28 mouse cellular contexts compared by ENCODE assay signal in the genomic region with DNA sequence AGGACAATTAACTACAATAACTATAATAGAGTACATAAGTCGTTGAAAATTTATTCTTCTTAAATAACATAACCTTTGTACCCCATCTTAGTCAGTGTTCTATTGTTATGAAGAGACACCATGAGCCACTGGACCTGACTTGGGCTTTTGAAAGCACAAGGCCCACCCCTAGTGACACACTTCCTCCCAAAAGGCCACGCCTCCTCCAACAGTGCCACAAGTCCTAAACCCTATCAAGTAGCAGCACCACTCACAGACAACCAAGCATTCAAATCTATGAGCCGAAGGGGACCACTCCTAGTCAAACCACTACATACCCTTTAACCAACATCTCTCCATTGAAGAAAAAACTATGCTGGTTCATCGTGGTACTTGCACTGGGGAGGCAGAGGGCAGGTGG. TPM values are rescaled to one million over a fixed set of nuclear protein-coding genes. Genes with fewer than 3 reads are reported as not detected.
DNase-seq lines count a peak whose midpoint lies in the region; ATAC-seq and TF ChIP-seq lines count a peak whose summit lies in the region.
"Had no signal": no experiment of that assay in that cellular context is flagged by ENCODE, and none has a peak within 500 bp of the region (broad histone marks: within the 10 kb centered on the region; RNA-seq: fewer than 3 reads in every experiment).

No protein-coding gene starts in this region.

- H3K9ac ChIP-seq in liver, embryonic 12.5 days, result no peak overlapping the region
- no peak overlapping the region for H3K9ac ChIP-seq in liver, postnatal 0 days (replicated peaks)
- H3K9ac ChIP-seq: forebrain, embryonic 13.5 days; heart, embryonic 12.5 days; heart, embryonic 15.5 days; hindbrain, embryonic 13.5 days; intestine, embryonic 15.5 days had no signal

- no peaks in the 10 kb centered on the region for H3K36me3 ChIP-seq in liver, embryonic 12.5 days
- no peaks in the 10 kb centered on the region for H3K36me3 ChIP-seq in liver, postnatal 0 days (replicated peaks; ENCODE audit: insufficient read depth, low read length)
- H3K36me3 ChIP-seq: forebrain, embryonic 10.5 days; G1E; heart, embryonic 12.5 days; heart, embryonic 15.5 days; hindbrain, embryonic 10.5 days; hindbrain, embryonic 13.5 days; intestine, embryonic 15.5 days had no signal

- no peak overlapping the region for H3K27ac ChIP-seq in liver, embryonic 12.5 days
- no peak overlapping the region for H3K27ac ChIP-seq in liver, postnatal 0 days (ENCODE audit: low read depth)
- H3K27ac ChIP-seq: forebrain, embryonic 10.5 days; forebrain, embryonic 13.5 days; gastrocnemius, adult 2 months; heart, embryonic 15.5 days; hindbrain, embryonic 10.5 days; hindbrain, embryonic 13.5 days; intestine, embryonic 15.5 days had no signal

- no peak for TF ChIP-seq EP300 in liver, postnatal 0 days (IDR thresholded peaks at IDR 0.05; ENCODE audit: low read depth)

- H3K4me3 ChIP-seq in liver, embryonic 12.5 days, result no peak overlapping the region
- H3K4me3 ChIP-seq in liver, postnatal 0 days (ENCODE audit: low read depth, low read length), result no peak overlapping the region
- H3K4me3 ChIP-seq: forebrain, embryonic 10.5 days; forebrain, embryonic 13.5 days; gastrocnemius, adult 2 months; heart, embryonic 12.5 days; heart, embryonic 15.5 days; hindbrain, embryonic 10.5 days; hindbrain, embryonic 13.5 days; intestine, embryonic 15.5 days had no signal

- TF ChIP-seq CTCF in liver, postnatal 0 days (IDR thresholded peaks at IDR 0.05; ENCODE audit: low read depth), result no peak

- no peaks in the 10 kb centered on the region for H3K27me3 ChIP-seq in liver, embryonic 12.5 days (replicated peaks)
- no peaks in the 10 kb centered on the region for H3K27me3 ChIP-seq in liver, postnatal 0 days (ENCODE audit: insufficient read depth, low read length)
- H3K27me3 ChIP-seq: forebrain, embryonic 13.5 days; heart, embryonic 12.5 days; heart, embryonic 15.5 days; hindbrain, embryonic 13.5 days; intestine, embryonic 15.5 days had no signal

- DNase-seq in liver, postnatal 0 days, result no peak
- DNase-seq in ES-CJ7 (ENCODE audit: low read depth, low spot score), result peak; percentile 61
- DNase-seq in R1 (ENCODE audit: low read depth, low spot score), result peak; percentile 70
- no peak for DNase-seq in adrenal gland, postnatal 4 days (ENCODE audit: low spot score in 2 of 2)
- DNase-seq in left cerebral cortex, adult 9 months (ENCODE audit: low spot score in 2 of 2), result no peak
- DNase-seq: adrenal gland, postnatal 10 days; adrenal gland, postnatal 36 days; cerebellum, adult 11 months; cerebellum, adult 2 months; cerebellum, adult 9-11 months; cerebellum, postnatal 25 days; gastrocnemius, adult 2 months; gastrocnemius, postnatal 14 days; heart, adult 18-20 months; heart, postnatal 10 days; heart, postnatal 36 days had no signal

- WGBS in liver, embryonic 12.5 days (ENCODE audit: insufficient replicate concordance), result 63% methylated on average over 4 of the region's 4 CpGs
- WGBS in liver, postnatal 0 days (ENCODE audit: insufficient replicate concordance), result 79% methylated on average over 4 of the region's 4 CpGs

- H3K4me2 ChIP-seq in liver, embryonic 12.5 days, result no peak overlapping the region
- no peak overlapping the region for H3K4me2 ChIP-seq in liver, postnatal 0 days (ENCODE audit: low read depth, low read length)
- H3K4me2 ChIP-seq: forebrain, embryonic 13.5 days; heart, embryonic 12.5 days; heart, embryonic 15.5 days; hindbrain, embryonic 13.5 days; intestine, embryonic 15.5 days had no signal

- ATAC-seq in liver, embryonic 12.5 days, result peak; percentile 30; the same call in 1 of the 2 replicates
- ATAC-seq in liver, postnatal 0 days, result no peak
- peak; percentile 37; the same call in 1 of the 2 replicates for ATAC-seq in megakaryocyte progenitor cell, adult 5-6 weeks (replicated peaks; ENCODE audit: poor library complexity)
- ATAC-seq: forebrain, embryonic 13.5 days; forebrain, embryonic 16.5 days; hindbrain, embryonic 16.5 days; intestine, embryonic 15.5 days had no signal

- no peaks in the 10 kb centered on the region for H3K9me3 ChIP-seq in liver, embryonic 12.5 days (replicated peaks)
- no peaks in the 10 kb centered on the region for H3K9me3 ChIP-seq in liver, postnatal 0 days (ENCODE audit: low read length)
- H3K9me3 ChIP-seq: forebrain, embryonic 10.5 days; forebrain, embryonic 13.5 days; G1E; heart, embryonic 12.5 days; heart, embryonic 15.5 days; hindbrain, embryonic 10.5 days; hindbrain, embryonic 13.5 days; intestine, embryonic 15.5 days had no signal

- peaks cover 6% of the 10 kb centered on the region; the same call in 1 of the 2 replicates for H3K4me1 ChIP-seq in liver, embryonic 12.5 days
- no peaks in the 10 kb centered on the region for H3K4me1 ChIP-seq in liver, postnatal 0 days (ENCODE audit: insufficient read depth)
- H3K4me1 ChIP-seq: forebrain, embryonic 10.5 days; forebrain, embryonic 13.5 days; hindbrain, embryonic 10.5 days; hindbrain, embryonic 13.5 days; intestine, embryonic 15.5 days had no signal

RNA-seq across cellular contexts. Expression of gene Smarca5, which starts 9.8 kb away (rescaled TPM):
- 98.2 and 104 TPM in 2 replicates for polyA plus RNA-seq in liver, embryonic 12.5 days (2016; fragmentation: Nextera tagmentation; extraction: Ambion mirVana)
- 25.3 and 25.4 TPM in 2 replicates for polyA plus RNA-seq in liver, postnatal 0 days (2015; fragmentation: Nextera tagmentation; extraction: Ambion mirVana)
- total RNA-seq in megakaryocyte progenitor cell, adult 5-6 weeks (2015), result 127 and 131 TPM in 2 replicates
- 162 and 189 TPM in 2 replicates for total RNA-seq in megakaryocyte progenitor cell, adult 5-6 weeks (2017)
- total RNA-seq in adrenal gland, postnatal 4 days (2021), result 10 to 100 TPM; 84.1 to 86.4 TPM

Comparison
In these comparisons a context has a peak if more than half of its experiments do, and no peak if none do; other contexts are left out.
1. DNase-seq: peak in ES-CJ7 (single experiment) and R1 (single experiment); none in liver, postnatal 0 days (single experiment), adrenal gland, postnatal 4 days (0 of 2) and left cerebral cortex, adult 9 months (0 of 2).